Mouse (Mus musculus) embryonic facial prominence, embryonic 15.5 days (tissue): ENCODE measurements around the gene Gnpat. TPM values are rescaled to one million over a fixed set of nuclear protein-coding genes. Genes with fewer than 3 reads are reported as not detected.

Experiments used
- ATAC-seq: fragments of 200-750 bp; cut with Nextera tagmentation; 2 replicates; pipeline ENCODE4 v1.8.0; 2017; ENCODE audit warnings: low read depth, moderate TSS enrichment; ENCODE audit not compliant: insufficient number of reproducible peaks, low FRiP score, low TSS enrichment
- H3K27ac ChIP-seq: fragments of 300-500 bp; sonication (generic); replicated peaks from 2 replicates; pipeline ENCODE4 v1.5.1; 2015; ENCODE audit warnings: mild to moderate bottlenecking, inconsistent platforms
- H3K27me3 ChIP-seq: fragments of 300-500 bp; sonication (generic); 2 replicates; pipeline ENCODE4 v1.6.1; 2015; ENCODE audit warnings: inconsistent platforms
- H3K36me3 ChIP-seq: fragments of 300-500 bp; sonication (generic); 2 replicates; pipeline ENCODE4 v1.6.1; 2015; ENCODE audit warnings: mild to moderate bottlenecking, inconsistent platforms
- H3K4me1 ChIP-seq: fragments of 300-500 bp; sonication (generic); 2 replicates; pipeline ENCODE4 v1.6.1; 2015; ENCODE audit warnings: inconsistent platforms
- H3K4me2 ChIP-seq: fragments of 300-500 bp; sonication (generic); replicated peaks from 2 replicates; pipeline ENCODE4 v1.6.1; 2015; ENCODE audit warnings: mild to moderate bottlenecking, inconsistent platforms
- H3K4me3 ChIP-seq: fragments of 300-500 bp; sonication (generic); replicated peaks from 2 replicates; pipeline ENCODE4 v1.5.1; 2015; ENCODE audit warnings: mild to moderate bottlenecking, inconsistent platforms
- H3K9ac ChIP-seq: fragments of 300-500 bp; sonication (generic); 2 replicates; pipeline ENCODE4 v1.6.1; 2015; ENCODE audit warnings: inconsistent platforms
- H3K9me3 ChIP-seq: fragments of 300-500 bp; sonication (generic); replicated peaks from 2 replicates; pipeline ENCODE4 v1.6.1; 2016; ENCODE audit warnings: inconsistent platforms
- WGBS: fragments of 180-500 bp; shearing (Covaris S2); methylation state at CpG from one replicate; pipeline ENCODE4 v1.1.7; 2015; 5-methylcytosine and 5-hydroxymethylcytosine counted together
- polyA plus RNA-seq: library from polyadenylated mRNA; unstranded; fragments of >200 nt; fragmentation: Nextera tagmentation; extraction: Ambion mirVana; gene quantifications from 2 replicates; pipeline ENCODE4 v1.2.1, GENCODE M21; 2015

Gnpat gene
- polyA plus RNA-seq, result 85.8 and 87.1 TPM in 2 replicates

DNA sequence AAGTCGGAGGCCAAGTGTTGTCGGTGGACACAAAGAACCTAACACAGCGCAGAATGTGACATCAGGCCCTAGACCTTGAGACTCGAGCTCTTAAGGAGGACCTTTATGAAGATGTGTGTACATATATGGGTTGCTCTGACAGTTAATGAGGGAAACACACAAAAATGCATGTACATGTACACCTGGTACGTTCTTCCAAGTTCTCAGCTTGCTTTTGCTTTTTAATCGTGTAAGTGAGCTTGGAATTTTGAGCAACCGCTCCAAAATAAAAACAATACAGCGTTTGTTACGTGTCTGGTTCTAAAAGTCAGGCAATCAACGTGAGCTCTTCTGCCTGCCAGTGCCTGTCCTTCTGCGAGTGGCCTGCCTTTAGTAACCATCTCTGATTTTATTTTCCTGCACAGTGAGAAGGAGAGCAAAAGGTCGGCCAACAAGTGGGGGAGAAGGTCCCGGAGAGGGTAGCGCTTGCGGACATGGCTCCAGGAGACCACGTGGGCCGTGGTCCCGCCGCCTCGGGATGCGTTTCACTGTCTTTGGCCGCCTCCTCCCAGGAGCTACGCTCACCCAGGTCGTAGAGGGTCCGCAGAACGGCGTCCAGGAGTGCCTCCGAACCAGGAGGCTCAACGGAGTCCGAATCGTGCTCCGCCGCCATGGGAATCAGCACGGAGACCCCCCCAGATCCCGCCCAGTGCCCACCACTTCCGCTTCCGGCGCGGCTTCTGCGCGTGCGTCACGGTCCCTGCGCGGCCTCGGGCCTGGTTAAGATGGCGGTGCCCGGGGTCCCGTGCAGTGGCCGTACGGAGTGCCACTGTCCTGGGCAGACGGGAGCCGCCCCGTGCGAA is at the start of gene Gnpat, which contains the start of gene 2810004N23Rik:
Gene Gnpat (plus strand): TSS at position 713 of the 842 bp plus-strand sequence.
Gene 2810004N23Rik (minus strand): TSS at position 800 of the 842 bp plus-strand sequence.
- Histone ChIP-seq H3K36me3 (peaks cover 35% of the 10 kb centered on the region), H3K4me2 (peak within 1 kb of the TSS; percentile 63), H3K27me3 (no peaks in the 10 kb centered on the region), H3K4me1 (peaks cover 10% of the 10 kb centered on the region), H3K9me3 (no peaks in the 10 kb centered on the region), H3K27ac (peak within 1 kb of the TSS; percentile 94), H3K9ac (peak within 1 kb of the TSS; percentile 97), H3K4me3 (peak within 1 kb of the TSS; percentile 91)
- ATAC-seq, result peak; percentile 96
- 1% methylated on average over 55 of the region's 55 CpGs for WGBS

- Histone ChIP-seq H3K27ac (no peak overlapping the region), H3K4me1 (no peaks in the 10 kb centered on the region), H3K4me3 (no peak overlapping the region), H3K9me3 (peaks cover 8% of the 10 kb centered on the region; the same call in 1 of the 2 replicates), H3K27me3 (no peaks in the 10 kb centered on the region), H3K36me3 (no peaks in the 10 kb centered on the region), H3K9ac (no peak overlapping the region), H3K4me2 (no peak overlapping the region)
- 87% methylated on average over 4 of the region's 4 CpGs for WGBS
- no peak for ATAC-seq
These were observed 49.5 kb upstream of the Gnpat start for GRCm38 (mm10) chr8:124813326-124813725.

DNA sequence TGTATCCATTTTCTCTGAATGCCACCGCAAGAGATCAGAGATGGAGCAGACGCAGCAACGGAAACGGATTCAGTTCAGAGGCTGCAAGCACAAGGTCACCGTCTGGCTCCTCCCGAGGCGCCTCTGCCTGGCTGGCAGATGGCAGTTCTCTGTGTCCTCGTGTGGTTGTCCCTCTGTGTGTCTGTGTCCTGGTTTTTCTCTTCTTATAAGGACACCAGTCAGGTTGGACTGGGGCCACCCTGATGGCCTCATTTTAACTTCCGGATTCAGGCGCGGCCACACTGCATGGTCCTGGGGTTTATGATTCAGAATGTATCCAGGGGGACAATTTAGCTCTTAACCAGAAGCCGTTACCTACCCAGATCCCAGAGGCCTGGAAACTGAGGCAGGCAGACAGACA is 47.0 kb upstream of the Gnpat start:
- no peak overlapping the region for H3K9ac ChIP-seq
- H3K27ac ChIP-seq, result no peak overlapping the region
- no peak overlapping the region for H3K4me3 ChIP-seq
- no peak overlapping the region for H3K4me2 ChIP-seq
- no peaks in the 10 kb centered on the region for H3K27me3 ChIP-seq
- no peak for ATAC-seq
- H3K9me3 ChIP-seq, result peaks cover 8% of the 10 kb centered on the region; the same call in 1 of the 2 replicates
- 71% methylated on average over 12 of the region's 12 CpGs for WGBS
- H3K36me3 ChIP-seq, result no peaks in the 10 kb centered on the region
- no peaks in the 10 kb centered on the region for H3K4me1 ChIP-seq

DNA sequence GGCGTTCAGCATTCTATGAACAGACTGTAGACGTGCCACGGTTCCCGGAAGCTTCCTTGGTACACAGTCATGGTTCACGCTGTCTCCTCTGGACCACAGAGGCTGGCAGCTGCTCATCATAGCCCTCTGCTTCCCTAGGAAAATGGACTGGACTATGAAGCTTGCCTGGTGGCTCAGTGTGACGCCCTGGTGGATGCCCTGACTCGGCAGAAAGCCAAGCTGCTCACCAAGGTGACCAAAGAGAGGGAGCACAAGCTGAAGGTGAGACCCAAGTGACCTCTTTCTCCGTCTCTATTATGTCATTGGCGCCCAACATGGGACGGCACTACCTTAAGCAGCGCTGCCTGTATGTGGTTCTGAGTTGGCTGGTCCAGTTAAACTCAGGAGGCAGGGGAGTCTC is 46.0 kb upstream of the Gnpat start:
- Histone ChIP-seq H3K9me3 (peaks cover 8% of the 10 kb centered on the region; the same call in 1 of the 2 replicates), H3K27me3 (no peaks in the 10 kb centered on the region), H3K4me1 (no peaks in the 10 kb centered on the region), H3K4me2 (no peak overlapping the region), H3K36me3 (no peaks in the 10 kb centered on the region), H3K4me3 (no peak overlapping the region), H3K27ac (no peak overlapping the region), H3K9ac (no peak overlapping the region)
- ATAC-seq, result no peak
- WGBS, result 92% methylated on average over 11 of the region's 11 CpGs

DNA sequence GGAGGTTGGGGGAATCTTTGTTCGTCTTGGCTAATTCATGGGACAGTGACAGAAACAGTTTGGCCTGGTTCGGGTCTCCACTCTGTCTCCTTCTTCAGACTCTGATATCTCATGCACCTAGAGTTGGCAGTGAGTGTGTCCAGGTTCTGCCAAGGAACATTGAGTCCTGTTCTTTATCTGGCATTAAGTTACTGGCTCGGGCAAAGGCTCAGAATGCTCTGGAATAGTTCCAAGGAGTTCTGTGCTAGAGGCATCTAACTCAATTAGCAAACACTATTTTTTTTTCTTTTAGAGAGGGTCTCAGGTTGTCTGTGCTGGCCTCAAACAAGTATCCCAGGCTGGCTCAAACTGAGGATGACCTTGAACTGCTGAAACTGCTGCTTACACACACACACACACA is 45.5 kb upstream of the Gnpat start:
- no peak for ATAC-seq
- Histone ChIP-seq H3K4me3 (no peak overlapping the region), H3K9ac (no peak overlapping the region), H3K27ac (no peak overlapping the region), H3K9me3 (peaks cover 8% of the 10 kb centered on the region; the same call in 1 of the 2 replicates), H3K4me1 (no peaks in the 10 kb centered on the region), H3K27me3 (no peaks in the 10 kb centered on the region), H3K36me3 (no peaks in the 10 kb centered on the region), H3K4me2 (no peak overlapping the region)
- 84% methylated on average over 3 of the region's 3 CpGs for WGBS

DNA sequence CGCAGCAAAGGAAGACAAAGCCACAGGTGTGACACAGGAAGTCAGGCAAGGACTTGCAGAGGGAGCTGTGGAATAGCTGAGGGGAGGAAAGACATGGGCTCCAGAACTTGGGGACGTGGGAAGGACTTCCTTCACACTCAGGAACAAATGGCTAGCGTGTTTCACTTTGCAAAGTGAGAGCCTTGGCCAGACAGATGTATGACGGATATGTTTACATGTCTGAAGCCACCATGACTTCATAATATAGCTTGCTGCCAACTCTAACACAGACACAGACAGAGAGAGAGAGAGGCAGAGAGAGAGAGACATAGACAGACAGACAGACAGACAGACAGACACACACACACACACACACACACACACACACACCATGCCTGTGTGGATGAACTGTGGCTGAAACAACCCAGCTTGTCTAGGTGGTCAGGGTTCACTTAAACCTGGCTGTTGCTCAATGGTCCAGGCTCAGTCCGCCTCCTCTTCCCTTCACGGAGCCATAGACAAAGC is 43.2 kb upstream of the Gnpat start:
- no peak overlapping the region for H3K4me2 ChIP-seq
- H3K4me3 ChIP-seq, result no peak overlapping the region
- no peak overlapping the region for H3K9ac ChIP-seq
- no peak overlapping the region for H3K27ac ChIP-seq
- peaks cover 8% of the 10 kb centered on the region; the same call in 1 of the 2 replicates for H3K9me3 ChIP-seq
- H3K4me1 ChIP-seq, result no peaks in the 10 kb centered on the region
- WGBS, result 68% methylated on average over 6 of the region's 6 CpGs
- H3K36me3 ChIP-seq, result no peaks in the 10 kb centered on the region
- no peaks in the 10 kb centered on the region for H3K27me3 ChIP-seq
- ATAC-seq, result no peak

- no peaks in the 10 kb centered on the region for H3K27me3 ChIP-seq
- WGBS, result 47% methylated on average over 11 of the region's 11 CpGs
- H3K36me3 ChIP-seq, result no peaks in the 10 kb centered on the region
- no peak overlapping the region for H3K4me2 ChIP-seq
- H3K9ac ChIP-seq, result no peak overlapping the region
- H3K4me1 ChIP-seq, result no peaks in the 10 kb centered on the region
- ATAC-seq, result no peak
- H3K27ac ChIP-seq, result no peak overlapping the region
- no peak overlapping the region for H3K4me3 ChIP-seq
- peaks cover 8% of the 10 kb centered on the region; the same call in 1 of the 2 replicates for H3K9me3 ChIP-seq
These were observed 42.7 kb upstream of the Gnpat start for GRCm38 (mm10) chr8:124820125-124820524.

DNA sequence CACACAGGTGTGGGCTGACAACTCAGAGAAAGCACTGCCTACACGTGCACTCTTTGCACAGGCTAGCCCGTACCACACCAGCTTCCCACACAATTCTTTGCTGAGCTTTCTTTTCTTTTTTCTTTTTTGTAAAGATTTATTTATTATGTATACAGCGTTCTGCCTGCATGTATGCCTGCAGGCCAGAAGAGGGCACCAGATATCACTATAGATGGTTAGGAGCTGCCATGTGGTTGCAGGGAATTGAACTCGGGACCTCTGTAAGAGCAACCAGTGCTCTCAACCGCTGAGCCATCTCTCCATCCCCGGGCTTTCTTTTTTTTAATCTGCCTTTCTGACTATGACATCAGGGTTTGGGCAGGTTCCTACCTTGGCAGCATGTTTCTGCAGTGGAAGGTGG is 39.3 kb upstream of the Gnpat start:
- ATAC-seq, result no peak
- H3K27me3 ChIP-seq, result peaks cover 1% of the 10 kb centered on the region
- 77% methylated on average over 6 of the region's 6 CpGs for WGBS

GRCm38 (mm10) chr8:124826658-124827057 is 36.2 kb upstream of the Gnpat start:
- Histone ChIP-seq H3K27me3 (peaks cover 10% of the 10 kb centered on the region), H3K36me3 (no peaks in the 10 kb centered on the region), H3K4me1 (no peaks in the 10 kb centered on the region), H3K4me3 (no peak overlapping the region), H3K9ac (no peak overlapping the region), H3K4me2 (no peak overlapping the region), H3K27ac (no peak overlapping the region), H3K9me3 (no peaks in the 10 kb centered on the region)
- no peak for ATAC-seq
- 27% methylated on average over 7 of the region's 7 CpGs for WGBS

More for the DNA sequence above, 39.3 kb upstream of the Gnpat start:
- H3K27ac ChIP-seq, result no peak overlapping the region
- no peaks in the 10 kb centered on the region for H3K4me1 ChIP-seq
- no peak overlapping the region for H3K4me3 ChIP-seq
- no peaks in the 10 kb centered on the region for H3K36me3 ChIP-seq
- no peaks in the 10 kb centered on the region for H3K9me3 ChIP-seq
- H3K9ac ChIP-seq, result no peak overlapping the region
- H3K4me2 ChIP-seq, result no peak overlapping the region

GRCm38 (mm10) chr8:124827387-124827786 is 35.4 kb upstream of the Gnpat start:
- H3K9ac ChIP-seq, result no peak overlapping the region
- no peaks in the 10 kb centered on the region for H3K4me1 ChIP-seq
- no peak overlapping the region for H3K27ac ChIP-seq
- H3K36me3 ChIP-seq, result no peaks in the 10 kb centered on the region
- H3K27me3 ChIP-seq, result peaks cover 10% of the 10 kb centered on the region
- ATAC-seq, result no peak
- no peaks in the 10 kb centered on the region for H3K9me3 ChIP-seq
- 4% methylated on average over 5 of the region's 5 CpGs for WGBS
- no peak overlapping the region for H3K4me3 ChIP-seq
- no peak overlapping the region for H3K4me2 ChIP-seq

- no peak for ATAC-seq
- WGBS, result 80% methylated on average over 24 of the region's 24 CpGs
- Histone ChIP-seq H3K4me2 (no peak overlapping the region), H3K4me1 (peaks cover 2% of the 10 kb centered on the region), H3K9ac (no peak overlapping the region), H3K9me3 (no peaks in the 10 kb centered on the region), H3K36me3 (no peaks in the 10 kb centered on the region), H3K27ac (no peak overlapping the region), H3K27me3 (peaks cover 10% of the 10 kb centered on the region), H3K4me3 (no peak overlapping the region)
These were observed 34.1 kb upstream of the Gnpat start for GRCm38 (mm10) chr8:124828561-124829240.
